Mouse (Mus musculus): ENCODE results near the gene Fas. TPM values are rescaled to one million over a fixed set of nuclear protein-coding genes. Genes with fewer than 3 reads are reported as not detected.

Gene Fas
- polyA plus RNA-seq, 1 experiment = 10.0 TPM

DNA sequence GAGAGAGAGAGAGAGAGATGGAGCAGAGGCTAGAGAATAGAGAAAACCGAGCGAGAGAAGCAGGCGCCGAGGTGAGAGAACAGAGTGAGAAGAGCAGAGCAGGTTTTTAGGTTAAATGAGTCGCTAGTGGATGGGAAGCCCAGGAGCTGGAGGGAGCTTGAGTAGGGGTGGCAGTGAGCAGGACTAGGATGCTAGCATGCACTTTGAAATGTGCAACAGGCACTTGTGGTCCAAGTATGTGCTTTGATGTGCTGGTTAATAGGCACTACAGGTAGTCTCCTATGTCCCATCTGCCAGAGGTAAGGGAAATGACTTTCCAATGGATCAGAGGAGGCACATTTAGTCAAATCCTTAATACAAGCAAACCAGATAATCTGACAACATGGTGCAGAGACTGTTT, 1.5 kb downstream of the Fas start:
- TF ChIP-seq POLR2A (IDR thresholded peaks at IDR 0.05; ENCODE audit: borderline replicate concordance, extremely low read depth, low read depth, low read length) = no peak
- no peak for TF ChIP-seq CTCF (IDR thresholded peaks at IDR 0.05; ENCODE audit: insufficient read depth, low read length)
- Histone ChIP-seq H3K4me3 (replicated peaks; ENCODE audit: extremely low read depth, low read depth, low read length) (peak overlapping the region; percentile 98), H3K4me1 (ENCODE audit: control insufficient read depth, insufficient read depth, low read length) (peaks cover 3% of the 10 kb centered on the region)
- WGBS = 28% methylated on average over 5 of the region's 5 CpGs
- no peak for DNase-seq

DNA sequence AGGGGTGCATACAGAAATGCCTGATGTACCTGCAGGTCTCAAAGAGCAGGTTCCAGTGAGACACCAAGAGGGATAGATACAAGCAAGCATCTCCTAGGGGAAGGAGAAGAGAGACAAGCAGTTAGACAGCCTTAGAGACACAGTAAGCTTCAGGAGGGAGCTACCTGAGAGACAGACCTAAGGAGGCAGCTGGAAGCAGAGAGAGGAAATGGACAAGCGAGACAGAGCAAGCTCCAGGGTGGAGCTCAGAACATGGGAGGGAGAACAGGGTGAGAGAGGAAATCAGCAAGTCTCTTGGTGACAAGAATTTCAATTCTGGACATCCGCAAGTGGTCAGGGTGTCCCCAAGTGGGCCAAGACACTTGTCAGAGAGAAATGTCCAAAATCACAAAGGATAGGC, 2.2 kb downstream of the Fas start:
- TF ChIP-seq POLR2A (IDR thresholded peaks at IDR 0.05; ENCODE audit: borderline replicate concordance, extremely low read depth, low read depth, low read length) = no peak
- TF ChIP-seq CTCF (IDR thresholded peaks at IDR 0.05; ENCODE audit: insufficient read depth, low read length) = no peak
- Histone ChIP-seq H3K4me1 (ENCODE audit: control insufficient read depth, insufficient read depth, low read length) (peaks cover 3% of the 10 kb centered on the region), H3K4me3 (replicated peaks; ENCODE audit: extremely low read depth, low read depth, low read length) (peak overlapping the region; percentile 98)
- WGBS = 50% methylated on average over 2 of the region's 2 CpGs
- DNase-seq = no peak

DNA sequence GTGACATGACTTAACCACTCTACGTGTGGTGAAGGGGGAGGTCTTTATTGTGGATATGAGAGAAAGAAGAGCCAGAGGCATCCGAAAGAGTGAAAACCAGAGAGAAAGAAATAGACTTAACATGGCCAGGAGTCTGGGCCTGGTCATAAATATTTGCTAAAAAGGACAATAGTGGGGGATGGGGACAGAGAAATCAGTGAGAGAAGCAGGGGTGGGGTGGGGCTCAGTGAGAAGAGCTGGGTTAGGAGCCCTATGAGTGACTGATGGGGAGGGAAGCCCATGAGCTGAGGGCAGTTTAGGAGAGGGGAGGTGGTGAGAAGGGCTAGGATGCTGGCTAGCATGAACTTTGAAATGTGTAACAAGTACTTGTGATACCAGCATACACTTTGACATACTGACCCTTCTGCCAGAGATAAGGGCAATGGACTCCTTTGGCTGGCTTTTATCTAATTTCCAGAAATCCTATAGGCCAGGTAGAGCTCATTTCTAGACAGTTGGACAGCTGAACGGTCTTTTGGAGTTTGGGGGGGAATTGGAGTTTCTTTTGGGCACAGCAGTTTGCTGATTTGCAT, 3.0 kb downstream of the Fas start:
- Histone ChIP-seq H3K4me3 (replicated peaks; ENCODE audit: extremely low read depth, low read depth, low read length) (peak overlapping the region; percentile 58), H3K4me1 (ENCODE audit: control insufficient read depth, insufficient read depth, low read length) (peaks cover 5% of the 10 kb centered on the region)
- 64% methylated on average over 3 of the region's 3 CpGs for WGBS
- TF ChIP-seq CTCF (IDR thresholded peaks at IDR 0.05; ENCODE audit: insufficient read depth, low read length) = no peak
- TF ChIP-seq POLR2A (IDR thresholded peaks at IDR 0.05; ENCODE audit: borderline replicate concordance, extremely low read depth, low read depth, low read length) = no peak
- DNase-seq = no peak

DNA sequence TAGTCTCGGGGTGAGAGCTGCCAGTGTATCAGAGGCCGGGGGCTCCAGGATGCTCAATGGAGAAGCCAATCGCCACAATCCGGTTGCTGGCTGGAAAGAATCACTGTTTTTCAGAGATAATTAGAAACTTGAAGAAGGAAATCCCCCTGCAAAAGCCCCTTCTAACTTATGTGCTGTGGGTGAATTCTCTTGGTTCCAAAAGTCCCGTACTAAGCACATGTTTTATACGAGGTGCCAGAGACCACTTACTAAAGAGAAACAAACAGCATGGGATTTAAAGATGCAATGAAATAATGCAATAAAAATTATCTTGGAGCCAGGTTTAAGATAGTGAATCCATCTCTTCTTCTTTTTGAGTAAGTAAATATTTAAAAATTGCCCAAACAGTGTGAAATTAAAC, 5.0 kb downstream of the Fas start:
- no peak for DNase-seq
- no peak for TF ChIP-seq POLR2A (IDR thresholded peaks at IDR 0.05; ENCODE audit: borderline replicate concordance, extremely low read depth, low read depth, low read length)
- no peak for TF ChIP-seq CTCF (IDR thresholded peaks at IDR 0.05; ENCODE audit: insufficient read depth, low read length)
- Histone ChIP-seq H3K4me1 (ENCODE audit: control insufficient read depth, insufficient read depth, low read length) (peaks cover 5% of the 10 kb centered on the region), H3K4me3 (replicated peaks; ENCODE audit: extremely low read depth, low read depth, low read length) (no peak overlapping the region)
- WGBS = 78% methylated on average over 6 of the region's 6 CpGs

DNA sequence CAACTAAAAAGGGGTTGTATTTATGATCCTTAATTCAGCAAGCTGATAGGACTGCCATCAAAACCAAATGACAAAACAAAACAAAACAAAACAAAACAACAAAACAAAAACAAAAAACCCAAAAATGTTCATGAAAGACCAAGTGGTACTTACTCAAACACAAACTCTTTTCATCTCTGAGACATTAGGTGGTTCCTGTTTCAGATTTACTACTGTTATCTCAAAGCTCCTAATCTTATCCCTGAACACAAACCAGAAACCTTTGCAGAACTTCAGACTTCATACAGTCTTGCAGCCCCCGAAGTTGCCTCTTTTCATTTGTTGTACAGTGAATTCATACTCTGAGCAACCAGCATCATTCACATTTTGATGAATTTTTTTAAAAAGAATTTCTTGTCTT, 8.1 kb downstream of the Fas start:
- WGBS = 63% methylated on average over 1 of the region's 1 CpGs
- no peak for DNase-seq
- H3K4me1 ChIP-seq (ENCODE audit: control insufficient read depth, insufficient read depth, low read length) = peaks cover 9% of the 10 kb centered on the region
- no peak for TF ChIP-seq CTCF (IDR thresholded peaks at IDR 0.05; ENCODE audit: insufficient read depth, low read length)
- TF ChIP-seq POLR2A (IDR thresholded peaks at IDR 0.05; ENCODE audit: borderline replicate concordance, extremely low read depth, low read depth, low read length) = no peak
- H3K4me3 ChIP-seq (replicated peaks; ENCODE audit: extremely low read depth, low read depth, low read length) = no peak overlapping the region

DNA sequence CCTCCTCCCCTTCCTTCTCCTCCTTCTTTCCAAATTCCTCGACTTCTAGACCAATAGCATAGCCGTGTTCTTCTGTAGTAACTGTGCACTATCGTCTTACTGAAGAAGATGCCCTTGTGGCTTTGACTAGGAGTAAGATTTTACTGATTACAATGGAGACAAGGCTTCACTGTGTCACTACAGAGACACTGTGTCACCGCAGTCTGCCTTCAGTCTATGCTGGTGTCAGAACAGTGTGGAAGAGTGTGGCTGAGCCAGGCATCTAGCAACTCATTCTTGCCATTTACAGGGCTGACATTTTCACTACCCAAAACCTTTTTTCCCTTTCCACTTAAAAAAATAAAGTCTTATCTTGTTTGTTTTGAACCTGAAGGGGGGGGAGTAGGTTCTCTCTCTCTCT, 8.8 kb downstream of the Fas start:
- WGBS = 64% methylated on average over 4 of the region's 4 CpGs
- Histone ChIP-seq H3K4me1 (ENCODE audit: control insufficient read depth, insufficient read depth, low read length) (peaks cover 11% of the 10 kb centered on the region), H3K4me3 (replicated peaks; ENCODE audit: extremely low read depth, low read depth, low read length) (no peak overlapping the region)
- TF ChIP-seq POLR2A (IDR thresholded peaks at IDR 0.05; ENCODE audit: borderline replicate concordance, extremely low read depth, low read depth, low read length) (no peak), CTCF (IDR thresholded peaks at IDR 0.05; ENCODE audit: insufficient read depth, low read length) (no peak)
- DNase-seq = no peak

DNA sequence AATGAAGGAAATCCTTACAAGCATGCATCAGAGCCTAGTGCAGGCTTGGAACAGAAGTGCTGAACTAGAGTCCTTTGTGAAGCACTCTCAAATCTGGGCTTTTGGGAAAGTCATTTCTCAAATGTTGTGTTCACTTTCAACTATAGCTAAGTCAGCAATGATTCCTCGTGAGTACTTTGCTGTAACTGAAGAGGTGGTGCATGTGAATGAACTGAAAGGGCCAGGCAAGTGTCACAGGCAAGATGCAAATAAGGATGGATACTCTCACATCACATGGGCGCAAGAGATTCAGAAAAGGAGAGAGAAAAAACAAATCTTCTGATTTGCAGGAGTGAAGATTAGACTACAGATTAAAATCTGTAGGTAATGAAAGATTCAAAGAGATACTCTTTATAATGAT, 10.0 kb downstream of the Fas start:
- TF ChIP-seq POLR2A (IDR thresholded peaks at IDR 0.05; ENCODE audit: borderline replicate concordance, extremely low read depth, low read depth, low read length) (no peak), CTCF (IDR thresholded peaks at IDR 0.05; ENCODE audit: insufficient read depth, low read length) (no peak)
- WGBS = 76% methylated on average over 2 of the region's 2 CpGs
- no peak overlapping the region for H3K4me3 ChIP-seq (replicated peaks; ENCODE audit: extremely low read depth, low read depth, low read length)
- no peak for DNase-seq
- H3K4me1 ChIP-seq (ENCODE audit: control insufficient read depth, insufficient read depth, low read length) = peaks cover 12% of the 10 kb centered on the region

DNA sequence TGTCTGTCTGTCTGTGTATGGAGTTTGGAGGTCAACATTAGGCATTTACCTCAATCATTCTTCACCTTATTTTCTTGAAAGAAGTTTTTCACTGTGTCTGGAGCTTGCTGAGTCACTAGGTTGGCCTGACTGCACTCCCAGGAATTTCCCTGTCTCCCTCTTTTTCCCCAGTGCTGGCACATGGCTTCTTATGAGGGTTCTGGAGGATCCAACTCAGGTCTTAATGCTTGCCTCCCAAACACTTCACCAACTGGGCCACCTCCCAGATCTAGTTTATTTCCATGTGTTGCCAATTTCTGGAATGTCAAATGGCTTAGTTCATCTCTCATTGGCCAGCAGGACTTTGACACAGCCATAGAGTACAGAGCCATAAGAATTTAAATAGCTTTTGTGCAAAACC, 14.5 kb downstream of the Fas start:
- TF ChIP-seq CTCF (IDR thresholded peaks at IDR 0.05; ENCODE audit: insufficient read depth, low read length) (no peak), POLR2A (IDR thresholded peaks at IDR 0.05; ENCODE audit: borderline replicate concordance, extremely low read depth, low read depth, low read length) (no peak)
- no peak for DNase-seq
- Histone ChIP-seq H3K4me3 (replicated peaks; ENCODE audit: extremely low read depth, low read depth, low read length) (no peak overlapping the region), H3K4me1 (ENCODE audit: control insufficient read depth, insufficient read depth, low read length) (peaks cover 6% of the 10 kb centered on the region)

DNA sequence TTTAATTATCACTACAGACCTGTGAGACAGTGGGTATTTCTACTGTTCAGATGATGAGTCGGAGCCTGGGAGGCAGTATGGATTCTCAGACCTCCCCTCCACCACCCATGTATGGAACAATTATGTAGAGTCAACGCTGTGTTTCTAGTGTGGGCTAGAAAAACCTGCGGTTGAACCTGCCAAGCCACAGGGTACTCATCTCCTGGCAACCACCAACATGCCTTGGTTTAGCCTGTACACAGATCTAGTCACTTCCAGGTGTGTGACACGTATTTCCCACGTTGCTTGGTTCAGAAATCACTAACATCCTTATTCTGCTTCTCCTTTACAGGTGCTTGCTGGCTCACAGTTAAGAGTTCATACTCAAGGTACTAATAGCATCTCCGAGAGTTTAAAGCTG, 16.3 kb downstream of the Fas start:
- TF ChIP-seq POLR2A (IDR thresholded peaks at IDR 0.05; ENCODE audit: borderline replicate concordance, extremely low read depth, low read depth, low read length) = no peak
- TF ChIP-seq CTCF (IDR thresholded peaks at IDR 0.05; ENCODE audit: insufficient read depth, low read length) = no peak
- DNase-seq = no peak
- Histone ChIP-seq H3K4me3 (replicated peaks; ENCODE audit: extremely low read depth, low read depth, low read length) (no peak overlapping the region), H3K4me1 (ENCODE audit: control insufficient read depth, insufficient read depth, low read length) (peaks cover 6% of the 10 kb centered on the region)
- 76% methylated on average over 6 of the region's 6 CpGs for WGBS

DNA sequence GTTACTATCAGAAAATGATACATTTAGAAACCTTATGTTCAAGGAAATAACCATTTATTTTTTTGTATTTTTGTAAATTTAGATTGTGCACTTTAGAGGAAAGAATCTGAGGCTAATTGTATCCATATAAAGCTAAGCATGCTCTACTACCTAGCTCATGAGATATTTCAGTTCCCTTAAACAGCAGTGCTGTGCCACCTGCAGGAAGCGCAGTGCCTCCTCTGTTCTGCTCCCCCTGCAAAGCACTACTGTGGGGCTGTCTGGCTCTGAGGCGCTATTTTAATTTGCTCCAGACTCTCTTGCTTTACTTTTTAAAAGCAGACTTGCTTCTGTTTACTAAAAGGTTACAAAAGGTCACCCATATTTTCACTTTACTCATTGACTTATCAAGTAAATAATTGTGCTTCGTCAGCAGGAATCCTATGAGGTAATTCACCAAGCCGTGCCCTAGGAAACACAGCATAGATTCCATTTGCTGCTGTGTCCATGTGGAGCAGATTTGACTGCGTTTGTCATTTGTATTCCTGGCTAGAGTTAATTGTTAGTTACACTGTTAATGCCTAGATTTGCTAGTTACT, 21.8 kb downstream of the Fas start:
- no peaks in the 10 kb centered on the region; the same call in 1 of the 2 replicates for H3K4me1 ChIP-seq (ENCODE audit: control insufficient read depth, insufficient read depth, low read length)
- TF ChIP-seq POLR2A (IDR thresholded peaks at IDR 0.05; ENCODE audit: borderline replicate concordance, extremely low read depth, low read depth, low read length) = no peak
- TF ChIP-seq CTCF (IDR thresholded peaks at IDR 0.05; ENCODE audit: insufficient read depth, low read length) = peak; percentile 24; the same call in 1 of the 2 replicates
- no peak for DNase-seq
- 62% methylated on average over 5 of the region's 5 CpGs for WGBS
- no peak overlapping the region for H3K4me3 ChIP-seq (replicated peaks; ENCODE audit: extremely low read depth, low read depth, low read length)

All from lung, adult 2 months (tissue).